Mouse (Mus musculus) brain, embryonic 14.5 days (tissue): ENCODE measurements around the gene Pigf.

Source experiments
- CTCF ChIP-seq: fragments of 200-500 bp; IDR thresholded peaks from 2 replicates; pipeline ENCODE4 v1.5.1; 2012; ENCODE audit warnings: inconsistent platforms, mild to moderate bottlenecking, moderate library complexity, borderline replicate concordance; ENCODE audit not compliant: insufficient read depth, insufficient read length; ENCODE audit errors: extremely low read depth
- POLR2A ChIP-seq: fragments of 200-500 bp; IDR thresholded peaks from 2 replicates; pipeline ENCODE4 v1.6.1; 2012; ENCODE audit warnings: mild to moderate bottlenecking, inconsistent platforms, borderline replicate concordance; ENCODE audit not compliant: poor library complexity, insufficient read depth, insufficient read length, severe bottlenecking; ENCODE audit errors: extremely low read depth

- TF ChIP-seq POLR2A (no peak), CTCF (no peak)
Measured at GRCm38 (mm10) chr17:86981205-86981604, 44.0 kb downstream of the Pigf start.
